Mouse (Mus musculus) brown adipose tissue, adult 24 weeks (tissue): ENCODE data around the gene Orai1. TPM values are rescaled to one million over a fixed set of nuclear protein-coding genes. Genes with fewer than 3 reads are reported as not detected.

Source experiments
- H3K27ac ChIP-seq: fragments of 200-500 bp; replicated peaks from 2 replicates; pipeline ENCODE4 v1.5.1; 2012; ENCODE audit warnings: low read depth, mild to moderate bottlenecking, low read length
- H3K4me1 ChIP-seq: fragments of 200-500 bp; 2 replicates; pipeline ENCODE4 v1.6.1; 2012; ENCODE audit warnings: low read length, mixed read lengths; ENCODE audit not compliant: control insufficient read depth, insufficient read depth, insufficient read length
- H3K4me3 ChIP-seq: fragments of 200-500 bp; 2 replicates; pipeline ENCODE4 v1.5.1; 2012; ENCODE audit warnings: low read depth, mild to moderate bottlenecking, low read length, moderate library complexity; ENCODE audit not compliant: insufficient read depth
- polyA plus RNA-seq: library from polyadenylated mRNA; stranded (reverse); fragments of >200 nt; gene quantifications from 2 replicates; pipeline ENCODE4 v1.2.4, GENCODE M21; 2012; ENCODE audit not compliant: missing spikeins, insufficient read depth, insufficient read length

The Orai1 gene
- polyA plus RNA-seq, 1 experiment, result 6.9 TPM

- Histone ChIP-seq H3K4me3 (no peak overlapping the region), H3K27ac (no peak overlapping the region), H3K4me1 (peaks cover 17% of the 10 kb centered on the region)
Measured at GRCm38 (mm10) chr5:123013599-123014315, 1.1 kb upstream of the Orai1 start.

- H3K27ac ChIP-seq, result peak overlapping the region; percentile 83
- H3K4me3 ChIP-seq, result peak overlapping the region; percentile 81
- peaks cover 28% of the 10 kb centered on the region for H3K4me1 ChIP-seq
Measured at GRCm38 (mm10) chr5:123015915-123016314, 1.0 kb downstream of the Orai1 start.

- peaks cover 28% of the 10 kb centered on the region for H3K4me1 ChIP-seq
- H3K4me3 ChIP-seq, result no peak overlapping the region
Measured at GRCm38 (mm10) chr5:123017504-123017903, 2.6 kb downstream of the Orai1 start.

GRCm38 (mm10) chr5:123019336-123020016 lies 4.6 kb downstream of the Orai1 start:
- H3K4me1 ChIP-seq, result peaks cover 26% of the 10 kb centered on the region
- 0 out of 2 replicates have a peak overlapping the region, but pooled peaks have one; percentile 8 for H3K4me3 ChIP-seq
- peak overlapping the region; percentile 40 for H3K27ac ChIP-seq

More at GRCm38 (mm10) chr5:123017504-123017903, 2.6 kb downstream of the Orai1 start:
- H3K27ac ChIP-seq, result 0 out of 2 replicates have a peak overlapping the region, but pooled peaks have one; percentile 11

GRCm38 (mm10) chr5:123020426-123020825 lies 5.6 kb downstream of the Orai1 start:
- Histone ChIP-seq H3K27ac (no peak overlapping the region), H3K4me3 (no peak overlapping the region), H3K4me1 (peaks cover 26% of the 10 kb centered on the region)

GRCm38 (mm10) chr5:123021438-123021837 lies 6.6 kb downstream of the Orai1 start:
- Histone ChIP-seq H3K4me1 (peaks cover 26% of the 10 kb centered on the region), H3K27ac (no peak overlapping the region), H3K4me3 (no peak overlapping the region)

GRCm38 (mm10) chr5:123023049-123023448 lies 8.2 kb downstream of the Orai1 start:
- no peak overlapping the region for H3K27ac ChIP-seq
- H3K4me3 ChIP-seq, result no peak overlapping the region
- peaks cover 19% of the 10 kb centered on the region for H3K4me1 ChIP-seq

- Histone ChIP-seq H3K4me3 (no peak overlapping the region), H3K27ac (no peak overlapping the region), H3K4me1 (peaks cover 15% of the 10 kb centered on the region)
Measured at GRCm38 (mm10) chr5:123024312-123024711, 9.4 kb downstream of the Orai1 start.

- Histone ChIP-seq H3K27ac (peak overlapping the region; percentile 61), H3K4me3 (no peak overlapping the region)
Measured at GRCm38 (mm10) chr5:123024965-123025573, 10.2 kb downstream of the Orai1 start.

GRCm38 (mm10) chr5:123026414-123026813 lies 11.5 kb downstream of the Orai1 start:
- peaks cover 8% of the 10 kb centered on the region for H3K4me1 ChIP-seq

More at GRCm38 (mm10) chr5:123024965-123025573, 10.2 kb downstream of the Orai1 start:
- peaks cover 9% of the 10 kb centered on the region for H3K4me1 ChIP-seq

GRCm38 (mm10) chr5:123027436-123027835 lies 12.6 kb downstream of the Orai1 start:
- Histone ChIP-seq H3K4me3 (no peak overlapping the region), H3K27ac (no peak overlapping the region), H3K4me1 (peaks cover 8% of the 10 kb centered on the region)

More at GRCm38 (mm10) chr5:123026414-123026813, 11.5 kb downstream of the Orai1 start:
- H3K4me3 ChIP-seq, result no peak overlapping the region
- H3K27ac ChIP-seq, result no peak overlapping the region

GRCm38 (mm10) chr5:123029729-123030128 lies 14.9 kb downstream of the Orai1 start:
- Histone ChIP-seq H3K4me3 (no peak overlapping the region), H3K27ac (no peak overlapping the region), H3K4me1 (peaks cover 8% of the 10 kb centered on the region)

GRCm38 (mm10) chr5:123031312-123031711 lies 16.4 kb downstream of the Orai1 start:
- H3K4me1 ChIP-seq, result peaks cover 5% of the 10 kb centered on the region
- H3K4me3 ChIP-seq, result no peak overlapping the region
- no peak overlapping the region for H3K27ac ChIP-seq

GRCm38 (mm10) chr5:123033646-123034160 lies 18.8 kb downstream of the Orai1 start:
- Histone ChIP-seq H3K4me3 (no peak overlapping the region), H3K27ac (no peak overlapping the region), H3K4me1 (no peaks in the 10 kb centered on the region)

- Histone ChIP-seq H3K4me1 (no peaks in the 10 kb centered on the region), H3K4me3 (no peak overlapping the region), H3K27ac (no peak overlapping the region)
Measured at GRCm38 (mm10) chr5:123035089-123035488, 20.2 kb downstream of the Orai1 start.
